Mouse (Mus musculus) forebrain, postnatal 0 days (tissue): ENCODE measurements around the gene Olfr1490. TPM values are rescaled to one million over a fixed set of nuclear protein-coding genes. Genes with fewer than 3 reads are reported as not detected.
"Not testable (repeated sequence)": the region's sequence is repeated elsewhere in the genome, so short reads cannot be mapped to it uniquely, and the experiment has no call there.

Experiments used
- ATAC-seq: fragments of 200-750 bp; cut with Nextera tagmentation; 2 replicates; pipeline ENCODE4 v1.8.0; 2017; ENCODE audit warnings: mild to moderate bottlenecking, moderate library complexity
- DNase-seq: peaks from one replicate; pipeline ENCODE4 v3.0.0-alpha.2; 2015
- H3K27ac ChIP-seq: fragments of 300-500 bp; sonication (generic); 2 replicates; pipeline ENCODE4 v1.5.1; 2014; ENCODE audit warnings: low read depth, mild to moderate bottlenecking, antibody characterized with exemption, low read length, moderate library complexity, mixed read lengths
- H3K27me3 ChIP-seq: fragments of 300-500 bp; sonication (generic); 2 replicates; pipeline ENCODE4 v1.6.1; 2014; ENCODE audit warnings: mild to moderate bottlenecking, low read length, mixed read lengths; ENCODE audit not compliant: insufficient read depth
- H3K36me3 ChIP-seq: fragments of 300-500 bp; sonication (generic); 2 replicates; pipeline ENCODE4 v1.6.1; 2014; ENCODE audit warnings: mild to moderate bottlenecking, moderate library complexity; ENCODE audit not compliant: insufficient read depth
- H3K4me1 ChIP-seq: fragments of 300-500 bp; sonication (generic); 2 replicates; pipeline ENCODE4 v1.6.1; 2014; ENCODE audit warnings: antibody characterized with exemption; ENCODE audit not compliant: insufficient read depth
- H3K4me2 ChIP-seq: fragments of 300-500 bp; sonication (generic); 2 replicates; pipeline ENCODE4 v1.6.1; 2014; ENCODE audit warnings: low read depth, mild to moderate bottlenecking, moderate library complexity
- H3K4me3 ChIP-seq: fragments of 300-500 bp; sonication (generic); 2 replicates; pipeline ENCODE4 v1.5.1; 2014; ENCODE audit warnings: low read depth, low read length, mixed read lengths
- H3K9ac ChIP-seq: fragments of 300-500 bp; sonication (generic); 2 replicates; pipeline ENCODE4 v1.6.1; 2014; ENCODE audit warnings: mild to moderate bottlenecking
- H3K9me3 ChIP-seq: fragments of 300-500 bp; sonication (generic); 2 replicates; pipeline ENCODE4 v1.6.1; 2016; ENCODE audit warnings: low read length
- CTCF ChIP-seq: sonication (generic); IDR thresholded peaks from 2 replicates; pipeline ENCODE4 v1.5.1; 2016; ENCODE audit warnings: antibody characterized with exemption, control low read depth, low read depth
- WGBS: fragments of 180-500 bp; shearing (Covaris S2); extraction: QIAGEN DNeasy Blood & Tissue Kit; methylation state at CpG from one replicate; pipeline ENCODE4 v1.1.7; 2014; 5-methylcytosine and 5-hydroxymethylcytosine counted together
- microRNA-seq, 2 experiments: library from miRNA; unstranded; fragments of <30 nt; microRNA quantifications; one replicate each; pipeline ENCODE4; 2016
- polyA plus RNA-seq: library from polyadenylated mRNA; unstranded; fragments of >200 nt; fragmentation: Nextera tagmentation; extraction: Ambion mirVana; gene quantifications from 2 replicates; pipeline ENCODE4 v1.2.1, GENCODE M21; 2015
- total RNA-seq: library from RNA; depleted of rRNA; stranded (reverse); fragments of >200 nt; gene quantifications from 2 replicates; pipeline ENCODE4 v1.2.3, GENCODE M21; 2014; rRNA removed

The Olfr1490 gene
- total RNA-seq (not detected in 2 replicates), polyA plus RNA-seq (not detected in 2 replicates)

- no peak for ATAC-seq
- Histone ChIP-seq H3K9me3 (peaks cover 8% of the 10 kb centered on the region; the same call in 1 of the 2 replicates), H3K9ac (no peak within 1 kb of the TSS), H3K36me3 (no peaks in the 10 kb centered on the region), H3K4me1 (no peaks in the 10 kb centered on the region), H3K4me3 (no peak within 1 kb of the TSS), H3K4me2 (no peak within 1 kb of the TSS), H3K27ac (no peak within 1 kb of the TSS), H3K27me3 (no peaks in the 10 kb centered on the region)
- no peak for TF ChIP-seq CTCF
- no peak for DNase-seq
- 67% methylated on average over 1 of the region's 1 CpGs for WGBS
Measured at GRCm38 (mm10) chr19:13650791-13651190, at the start of gene Olfr1490. Gene Olfr1490 (plus strand): TSS chr19:13651091.

- not testable (repeated sequence) for H3K27ac ChIP-seq, H3K27me3 ChIP-seq, ATAC-seq, H3K4me1 ChIP-seq, H3K9ac ChIP-seq, H3K36me3 ChIP-seq, DNase-seq, H3K4me3 ChIP-seq, H3K4me2 ChIP-seq
- 89% methylated on average over 2 of the region's 2 CpGs for WGBS
- H3K9me3 ChIP-seq = 0 out of 2 replicates have a peak, but pooled peaks cover 11% of the 10 kb centered on the region
Measured at GRCm38 (mm10) chr19:13617075-13617474, 33.8 kb upstream of the Olfr1490 start, which contains the start of gene Olfr1487. Gene Olfr1487 (plus strand): TSS chr19:13617375.

GRCm38 (mm10) chr19:13631321-13631720 lies 19.6 kb upstream of the Olfr1490 start, which contains the start of gene Olfr1489:
Gene Olfr1489 (plus strand): TSS chr19:13631621.
- DNase-seq (no peak), ATAC-seq (no peak)
- no peaks in the 10 kb centered on the region for H3K4me1 ChIP-seq
- no peak within 1 kb of the TSS for H3K4me3 ChIP-seq
- H3K36me3 ChIP-seq = no peaks in the 10 kb centered on the region
- H3K9me3 ChIP-seq = no peaks in the 10 kb centered on the region
- no peaks in the 10 kb centered on the region for H3K27me3 ChIP-seq
- H3K9ac ChIP-seq = no peak within 1 kb of the TSS
- H3K4me2 ChIP-seq = no peak within 1 kb of the TSS
- H3K27ac ChIP-seq = no peak within 1 kb of the TSS
- WGBS = 94% methylated on average over 1 of the region's 1 CpGs
- TF ChIP-seq CTCF = no peak

GRCm38 (mm10) chr19:13696968-13697367 lies 46.1 kb downstream of the Olfr1490 start, which contains the start of gene Olfr1491:
Gene Olfr1491 (plus strand): TSS chr19:13697268.
- no peak within 1 kb of the TSS for H3K4me3 ChIP-seq
- no peaks in the 10 kb centered on the region for H3K36me3 ChIP-seq
- H3K9me3 ChIP-seq = no peaks in the 10 kb centered on the region
- no peak within 1 kb of the TSS for H3K4me2 ChIP-seq
- DNase-seq (no peak), ATAC-seq (no peak)
- 70% methylated on average over 3 of the region's 3 CpGs for WGBS
- H3K4me1 ChIP-seq = no peaks in the 10 kb centered on the region
- H3K9ac ChIP-seq = no peak within 1 kb of the TSS
- no peaks in the 10 kb centered on the region for H3K27me3 ChIP-seq
- no peak within 1 kb of the TSS for H3K27ac ChIP-seq
- TF ChIP-seq CTCF = no peak

Small RNA genes lying within 50 kb of the gene (microRNA-seq; reads per million reads assigned to microRNA genes)
- gene Gm23931 = 0 reads per million in 2 experiments

Other genes with a start within 250 kb of the Olfr1490 start
- not detected in 2 replicates for gene Olfr1469, start 243.2 kb upstream of the Olfr1490 start, total RNA-seq
- not detected in 2 replicates for gene Olfr1469, start 243.2 kb upstream of the Olfr1490 start, polyA plus RNA-seq
- not detected in 2 replicates for gene Olfr1471, start 207.7 kb upstream of the Olfr1490 start, total RNA-seq
- not detected in 2 replicates for gene Olfr1471, start 207.7 kb upstream of the Olfr1490 start, polyA plus RNA-seq
- gene Olfr1472, start 195.0 kb upstream of the Olfr1490 start, total RNA-seq = not detected in 2 replicates
- gene Olfr1472, start 195.0 kb upstream of the Olfr1490 start, polyA plus RNA-seq = not detected in 2 replicates
- gene Olfr1474, start 181.5 kb upstream of the Olfr1490 start, total RNA-seq = not detected in 2 replicates
- gene Olfr1474, start 181.5 kb upstream of the Olfr1490 start, polyA plus RNA-seq = not detected in 2 replicates
- gene Olfr1475, start 170.9 kb upstream of the Olfr1490 start, total RNA-seq = not detected in 2 replicates
- gene Olfr1475, start 170.9 kb upstream of the Olfr1490 start, polyA plus RNA-seq = not detected in 2 replicates
- not detected in 2 replicates for gene Olfr1477, start 150.5 kb upstream of the Olfr1490 start, total RNA-seq
- gene Olfr1477, start 150.5 kb upstream of the Olfr1490 start, polyA plus RNA-seq = not detected in 2 replicates
- gene Olfr1480, start 123.2 kb upstream of the Olfr1490 start, total RNA-seq = not detected in 2 replicates
- not detected in 2 replicates for gene Olfr1480, start 123.2 kb upstream of the Olfr1490 start, polyA plus RNA-seq
- not detected in 2 replicates for gene Olfr1484, start 67.6 kb upstream of the Olfr1490 start, total RNA-seq
- not detected in 2 replicates for gene Olfr1484, start 67.6 kb upstream of the Olfr1490 start, polyA plus RNA-seq
- gene Olfr1487, start 33.7 kb upstream of the Olfr1490 start, total RNA-seq = not detected in 2 replicates
- not detected in 2 replicates for gene Olfr1487, start 33.7 kb upstream of the Olfr1490 start, polyA plus RNA-seq
- not detected in 2 replicates for gene Olfr1489, start 19.5 kb upstream of the Olfr1490 start, total RNA-seq
- not detected in 2 replicates for gene Olfr1489, start 19.5 kb upstream of the Olfr1490 start, polyA plus RNA-seq
- not detected in 2 replicates for gene Olfr1491, start 46.2 kb downstream of the Olfr1490 start, total RNA-seq
- not detected in 2 replicates for gene Olfr1491, start 46.2 kb downstream of the Olfr1490 start, polyA plus RNA-seq
- gene Olfr1493-ps1, start 72.2 kb downstream of the Olfr1490 start, total RNA-seq = not detected in 2 replicates
- gene Olfr1493-ps1, start 72.2 kb downstream of the Olfr1490 start, polyA plus RNA-seq = not detected in 2 replicates
- not detected in 2 replicates for gene Olfr1494, start 88.6 kb downstream of the Olfr1490 start, total RNA-seq
- gene Olfr1494, start 88.6 kb downstream of the Olfr1490 start, polyA plus RNA-seq = not detected in 2 replicates
- not detected in 2 replicates for gene Olfr1495, start 113.5 kb downstream of the Olfr1490 start, total RNA-seq
- not detected in 2 replicates for gene Olfr1495, start 113.5 kb downstream of the Olfr1490 start, polyA plus RNA-seq
- gene Olfr1496, start 126.8 kb downstream of the Olfr1490 start, total RNA-seq = not detected in 2 replicates
- not detected in 2 replicates for gene Olfr1496, start 126.8 kb downstream of the Olfr1490 start, polyA plus RNA-seq
- not detected in 2 replicates for gene Olfr1497, start 147.1 kb downstream of the Olfr1490 start, total RNA-seq
- not detected in 2 replicates for gene Olfr1497, start 147.1 kb downstream of the Olfr1490 start, polyA plus RNA-seq
- gene Olfr1499, start 168.4 kb downstream of the Olfr1490 start, total RNA-seq = not detected in 2 replicates
- not detected in 2 replicates for gene Olfr1499, start 168.4 kb downstream of the Olfr1490 start, polyA plus RNA-seq
- not detected in 2 replicates for gene Olfr1500, start 179.4 kb downstream of the Olfr1490 start, total RNA-seq
- not detected in 2 replicates for gene Olfr1500, start 179.4 kb downstream of the Olfr1490 start, polyA plus RNA-seq
- not detected in 2 replicates for gene Olfr1501, start 199.6 kb downstream of the Olfr1490 start, total RNA-seq
- gene Olfr1501, start 199.6 kb downstream of the Olfr1490 start, polyA plus RNA-seq = not detected in 2 replicates
- gene Olfr1502, start 210.7 kb downstream of the Olfr1490 start, total RNA-seq = not detected in 2 replicates
- not detected in 2 replicates for gene Olfr1502, start 210.7 kb downstream of the Olfr1490 start, polyA plus RNA-seq
- gene Olfr1504, start 246.8 kb downstream of the Olfr1490 start, total RNA-seq = not detected in 2 replicates
- not detected in 2 replicates for gene Olfr1504, start 246.8 kb downstream of the Olfr1490 start, polyA plus RNA-seq